Mouse (Mus musculus): Measurements from ENCODE around the gene Lsamp.

Gene Lsamp

DNA sequence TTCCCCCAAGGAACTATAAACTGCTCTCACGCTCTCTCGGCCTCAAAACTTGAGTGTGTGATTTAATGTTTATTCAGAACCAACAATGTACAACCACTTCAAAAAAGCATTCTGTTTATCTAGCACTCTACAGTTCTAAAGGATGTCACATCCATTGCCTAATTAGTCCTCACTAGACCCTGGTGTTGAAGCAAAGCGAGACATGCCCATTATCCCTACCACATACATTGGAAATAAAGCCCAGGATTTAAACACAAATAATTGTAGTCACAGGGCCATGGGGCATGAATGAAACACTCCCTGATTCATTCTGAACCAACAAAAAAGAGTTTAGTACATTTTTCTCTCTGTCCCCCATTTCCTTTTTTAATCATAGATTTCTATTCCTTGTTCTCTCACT, 1567.0 kb downstream of the Lsamp start:
- no peak for DNase-seq (ENCODE audit: low spot score)

DNA sequence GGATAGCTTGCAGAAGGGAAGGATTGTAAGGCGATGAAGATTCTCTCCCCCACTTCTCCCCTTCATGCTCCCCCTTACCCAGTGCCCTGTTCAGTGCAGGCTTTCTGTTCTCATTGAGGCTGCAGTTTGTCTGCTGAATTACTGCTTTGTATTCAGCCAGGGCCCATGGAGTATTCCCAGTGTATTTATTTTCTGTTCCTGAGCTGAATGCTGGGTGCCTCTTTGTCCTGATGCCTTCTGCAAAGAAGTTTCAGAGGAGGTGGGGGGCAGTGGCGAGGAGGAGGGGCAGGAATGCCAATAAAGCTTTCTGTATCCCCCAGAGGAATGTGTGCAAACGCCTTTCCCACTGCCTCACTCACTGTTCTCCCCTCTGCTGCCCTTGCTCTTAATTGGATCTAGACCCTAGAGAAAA, 1567.7 kb downstream of the Lsamp start:
- peak; percentile 70 for DNase-seq (ENCODE audit: low spot score)

DNA sequence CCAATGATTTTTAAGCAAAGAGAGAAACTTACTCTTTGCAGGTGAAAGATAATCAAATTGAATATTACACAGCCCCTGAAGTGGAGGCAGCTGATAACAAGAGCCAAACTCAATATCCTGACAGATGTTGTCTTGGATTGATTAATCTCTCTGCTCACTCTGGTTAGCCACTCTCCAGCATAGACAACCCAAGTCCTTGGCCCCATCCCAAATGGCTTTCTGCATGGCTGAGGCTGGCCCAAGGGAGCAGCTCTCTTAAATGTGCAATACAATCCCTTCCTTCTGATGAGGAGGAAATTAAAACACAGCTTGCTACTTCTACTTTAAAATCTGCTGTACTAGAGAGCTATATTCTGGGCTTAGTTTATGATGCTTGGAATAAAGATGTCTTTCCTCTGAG, 1572.9 kb downstream of the Lsamp start:
- DNase-seq (ENCODE audit: low spot score) = no peak

DNA sequence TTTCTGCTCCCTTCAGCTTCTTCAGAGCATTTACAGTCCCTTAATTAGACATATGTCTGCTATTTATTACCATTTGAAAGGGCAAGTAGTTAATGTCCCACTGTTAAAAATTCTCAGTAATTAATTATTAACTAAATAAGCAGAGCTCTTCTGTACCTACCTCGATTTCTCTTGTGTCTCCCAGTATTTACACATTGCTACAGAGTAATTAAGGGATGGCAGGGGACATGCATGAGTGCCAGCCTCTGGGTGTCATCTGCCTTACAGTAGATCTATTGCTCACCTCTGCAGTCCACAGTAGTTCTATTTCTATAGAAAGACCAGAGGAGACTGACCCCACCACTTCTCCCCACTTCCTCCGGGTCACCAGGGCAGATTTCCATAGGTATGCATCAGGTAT, 1581.1 kb downstream of the Lsamp start:
- no peak for DNase-seq (ENCODE audit: low spot score)

DNA sequence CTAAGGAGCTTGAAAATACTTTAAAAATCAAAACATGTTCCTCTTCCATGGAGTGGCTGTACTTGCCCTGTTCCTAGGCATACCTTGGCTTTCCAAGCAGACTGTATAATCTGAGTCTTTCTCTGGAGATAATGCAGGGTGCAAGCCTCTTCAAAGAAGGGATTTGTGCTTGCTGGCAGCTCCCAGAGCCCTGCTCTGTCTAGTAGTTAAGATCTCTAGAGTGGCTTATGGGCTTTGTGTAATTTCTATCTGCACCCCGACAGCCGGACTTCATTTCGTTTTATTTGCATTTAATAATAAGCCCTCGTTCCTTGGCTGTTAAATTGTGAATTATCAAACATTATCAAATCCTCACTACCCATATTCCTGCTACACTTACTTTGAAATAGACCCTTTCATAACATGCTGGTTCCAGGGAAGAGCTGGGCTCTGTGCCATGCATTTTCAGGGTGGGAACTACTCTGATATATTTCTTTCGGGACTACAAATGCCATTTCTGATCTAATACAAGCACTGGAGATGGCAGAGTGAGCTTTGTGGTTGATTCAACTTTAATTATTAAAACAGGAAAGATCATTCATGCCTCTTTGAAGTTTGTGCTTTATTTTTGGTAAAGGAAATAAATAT, 1604.6 kb downstream of the Lsamp start:
- no peak for DNase-seq (ENCODE audit: low spot score)

DNA sequence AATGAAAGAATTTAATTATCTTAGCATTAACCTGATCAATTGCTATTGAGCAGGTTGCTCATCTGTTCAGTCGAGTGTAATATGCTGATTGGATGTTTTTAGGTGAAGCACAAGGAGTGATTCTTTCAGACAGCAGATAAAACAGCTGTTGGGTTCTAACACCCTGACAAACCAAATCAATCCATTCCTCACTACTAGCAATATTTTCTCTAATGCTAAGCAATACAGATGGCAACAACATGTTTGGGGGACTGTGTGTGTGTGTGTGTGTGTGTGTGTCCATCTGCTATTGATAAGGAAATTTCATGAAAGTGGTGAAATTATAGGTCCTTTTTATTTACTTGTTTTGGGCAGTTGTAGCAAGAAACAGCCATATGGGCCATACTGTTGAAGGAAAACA, 1628.1 kb downstream of the Lsamp start:
- DNase-seq (ENCODE audit: low spot score) = no peak

DNA sequence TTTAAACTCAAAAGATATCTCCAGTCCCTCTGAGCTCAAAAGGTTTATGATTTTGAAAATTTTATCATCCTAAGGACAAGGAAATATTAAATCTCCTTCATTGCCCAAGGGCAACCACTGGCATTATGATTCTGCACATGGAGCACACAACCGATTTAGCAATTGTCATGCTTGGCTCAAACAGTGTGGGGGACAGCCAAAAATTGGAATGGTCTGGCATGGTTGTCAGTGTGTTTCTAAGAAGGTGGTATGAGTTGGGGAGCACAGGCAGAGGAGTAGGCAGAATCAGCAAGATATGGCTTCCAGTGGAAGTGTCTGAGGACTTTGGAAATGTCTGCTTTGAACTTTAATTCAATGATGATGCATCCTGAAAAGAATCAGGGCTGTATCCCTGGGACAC, 1639.7 kb downstream of the Lsamp start:
- no peak for DNase-seq (ENCODE audit: low spot score)

DNA sequence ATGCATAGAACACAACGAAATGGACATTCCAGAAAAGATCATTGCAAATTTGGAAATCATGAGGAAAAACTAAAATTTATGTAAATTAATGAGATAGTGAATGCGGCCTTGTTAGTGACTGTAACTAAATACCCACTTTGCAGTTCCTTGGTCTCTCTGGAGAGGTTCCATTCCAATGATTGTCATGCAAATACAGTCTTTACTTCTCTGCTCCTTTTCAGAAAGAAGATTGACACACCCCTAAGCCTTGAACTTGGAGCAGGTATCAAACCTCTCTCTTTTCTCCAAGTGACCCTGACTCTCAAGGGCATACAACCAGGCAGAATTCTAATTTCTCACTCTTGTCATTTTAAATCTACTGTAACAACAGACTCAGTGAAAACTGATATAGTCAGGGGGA, 1649.7 kb downstream of the Lsamp start:
- no peak for DNase-seq (ENCODE audit: low spot score)

DNA sequence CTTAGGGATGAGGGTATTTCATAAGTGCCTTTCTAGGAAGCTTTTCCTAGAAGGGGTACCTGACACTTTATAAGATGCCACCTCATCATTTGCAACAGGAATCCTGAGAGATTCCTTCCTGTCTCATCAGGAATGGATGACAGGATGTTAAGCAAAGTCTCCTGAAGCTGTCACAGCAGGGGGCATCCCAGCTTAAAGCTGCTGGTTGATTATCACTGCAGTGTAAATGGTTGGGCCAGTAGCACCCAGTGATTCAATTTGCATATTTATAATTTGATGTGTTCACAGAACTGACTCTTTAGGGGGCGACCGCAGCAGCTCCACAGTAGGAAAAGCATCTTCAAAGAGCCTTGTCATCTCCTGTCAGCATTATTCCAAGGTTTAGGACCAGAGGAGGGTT, 1656.7 kb downstream of the Lsamp start:
- no peak for DNase-seq (ENCODE audit: low spot score)

DNA sequence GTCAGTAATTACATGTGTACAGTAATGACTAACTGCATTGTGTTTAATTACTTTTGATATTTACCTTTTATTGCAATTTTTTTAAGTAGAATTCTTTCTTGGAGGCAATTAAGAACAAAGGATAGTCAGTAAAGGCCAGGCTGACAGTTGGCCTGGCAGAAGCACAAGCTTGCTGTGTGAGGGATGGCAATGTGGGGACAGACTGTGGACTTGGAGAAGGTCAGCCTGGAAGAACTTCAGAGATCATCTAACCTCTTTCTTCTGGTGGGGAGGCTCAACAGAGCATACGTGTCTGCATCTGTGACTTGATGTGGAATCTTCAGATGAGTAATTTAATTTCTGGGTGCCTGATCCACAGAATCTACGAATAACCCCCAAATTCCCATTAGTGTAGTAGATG, 1669.1 kb downstream of the Lsamp start:
- no peak for DNase-seq (ENCODE audit: low spot score)

DNA sequence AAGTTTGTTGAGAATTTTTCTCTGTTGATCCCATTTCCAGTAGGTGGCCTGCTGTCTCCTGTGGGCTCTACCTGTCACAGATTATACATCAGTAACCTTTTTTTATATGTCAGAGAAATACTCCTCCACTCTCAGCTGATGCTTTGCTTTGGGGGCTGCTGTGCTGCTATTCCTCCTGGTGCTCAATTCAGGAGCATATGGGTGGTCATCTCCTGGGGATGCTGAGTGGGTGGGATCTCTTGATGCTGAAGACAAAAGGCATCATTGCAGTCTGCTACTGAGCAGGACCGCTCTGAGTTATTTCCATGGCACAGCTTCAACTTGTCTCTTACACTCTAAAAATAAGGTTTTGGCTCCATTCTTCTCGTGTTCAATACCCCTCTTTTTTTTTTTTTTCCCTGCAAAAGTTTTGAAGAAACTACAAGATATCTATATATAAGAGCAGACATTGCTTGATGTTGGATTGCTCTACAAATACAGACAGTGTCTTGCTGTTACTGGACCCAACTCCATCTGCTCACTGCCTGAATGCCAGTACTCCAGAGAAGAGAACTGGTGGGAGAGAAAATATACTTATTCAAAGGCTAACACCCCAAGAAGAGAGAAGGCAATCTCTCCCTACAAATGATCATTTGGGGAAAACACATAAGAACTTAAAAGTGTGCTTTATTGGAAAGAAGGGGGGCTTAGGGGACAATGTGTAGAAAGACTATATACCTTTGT, 1690.3 kb downstream of the Lsamp start:
- no peak for DNase-seq (ENCODE audit: low spot score)

DNA sequence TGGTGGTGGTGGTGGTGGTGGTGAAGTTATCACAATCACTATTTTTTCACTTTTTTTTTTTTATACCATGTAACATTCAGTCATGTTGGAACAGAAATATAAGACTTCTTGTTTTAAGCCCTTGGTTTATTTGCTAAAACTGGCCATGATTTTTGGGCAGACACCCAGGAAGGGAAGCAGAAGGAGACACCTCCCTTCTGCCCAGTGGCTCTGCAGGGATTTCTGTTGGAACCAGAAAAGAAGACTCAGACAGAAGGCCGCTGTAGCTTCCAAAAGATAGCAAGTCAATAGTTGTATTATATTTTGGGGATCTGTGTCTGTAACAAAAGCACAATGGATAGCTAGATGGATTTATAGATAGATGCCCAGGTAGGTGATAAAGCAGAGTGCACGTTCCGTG, 1691.6 kb downstream of the Lsamp start:
- DNase-seq (ENCODE audit: low spot score) = no peak

DNA sequence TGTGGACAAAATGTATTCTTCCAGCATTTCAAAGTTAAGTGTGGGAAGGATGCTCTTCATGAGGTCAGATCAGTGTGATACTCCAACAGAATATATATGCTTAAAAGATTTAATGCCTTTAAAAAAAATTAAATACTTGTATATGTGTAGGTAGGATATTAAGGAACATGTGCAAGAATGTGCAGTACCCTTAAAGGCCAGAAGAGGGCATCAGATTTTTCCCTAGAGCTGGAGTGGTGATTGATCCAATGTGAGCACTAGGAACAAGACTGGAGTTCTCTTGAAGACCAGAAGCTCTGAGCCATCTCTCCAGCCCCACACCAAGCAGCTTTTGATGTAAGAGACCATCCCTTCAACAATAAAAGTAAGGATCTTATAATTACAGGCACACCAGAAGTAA, 1708.3 kb downstream of the Lsamp start:
- peak; percentile 40 for DNase-seq (ENCODE audit: low spot score)

DNA sequence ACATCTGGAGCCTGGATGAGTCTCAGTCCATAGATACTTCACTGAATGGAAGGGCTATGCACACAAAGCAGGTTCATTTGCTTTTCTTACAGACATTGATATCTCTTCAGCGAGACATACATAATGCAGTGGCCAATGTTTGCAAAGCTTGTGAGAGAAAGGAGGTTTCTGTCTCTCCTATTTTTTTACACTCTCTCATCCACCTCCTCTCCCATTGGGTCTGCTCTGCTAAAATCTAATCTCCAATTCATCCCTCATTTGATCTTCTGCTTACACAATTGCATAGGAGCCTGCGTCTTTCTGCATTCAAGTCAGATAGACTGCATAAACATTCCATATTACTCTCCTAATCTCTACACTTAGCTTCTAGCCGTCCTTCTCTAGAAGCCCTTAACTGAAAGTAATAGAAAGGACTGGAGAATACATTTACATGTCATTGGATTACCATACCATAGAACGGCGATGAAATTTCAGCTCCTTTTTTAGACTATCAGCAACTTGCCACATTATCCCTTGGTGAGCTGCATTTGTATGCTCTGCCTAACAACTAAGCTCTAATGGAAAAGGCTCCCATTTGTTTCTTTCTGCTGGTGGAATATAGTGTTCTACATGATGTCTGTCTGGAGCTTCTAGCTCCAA, 1717.7 kb downstream of the Lsamp start:
- no peak for DNase-seq (ENCODE audit: low spot score)

DNA sequence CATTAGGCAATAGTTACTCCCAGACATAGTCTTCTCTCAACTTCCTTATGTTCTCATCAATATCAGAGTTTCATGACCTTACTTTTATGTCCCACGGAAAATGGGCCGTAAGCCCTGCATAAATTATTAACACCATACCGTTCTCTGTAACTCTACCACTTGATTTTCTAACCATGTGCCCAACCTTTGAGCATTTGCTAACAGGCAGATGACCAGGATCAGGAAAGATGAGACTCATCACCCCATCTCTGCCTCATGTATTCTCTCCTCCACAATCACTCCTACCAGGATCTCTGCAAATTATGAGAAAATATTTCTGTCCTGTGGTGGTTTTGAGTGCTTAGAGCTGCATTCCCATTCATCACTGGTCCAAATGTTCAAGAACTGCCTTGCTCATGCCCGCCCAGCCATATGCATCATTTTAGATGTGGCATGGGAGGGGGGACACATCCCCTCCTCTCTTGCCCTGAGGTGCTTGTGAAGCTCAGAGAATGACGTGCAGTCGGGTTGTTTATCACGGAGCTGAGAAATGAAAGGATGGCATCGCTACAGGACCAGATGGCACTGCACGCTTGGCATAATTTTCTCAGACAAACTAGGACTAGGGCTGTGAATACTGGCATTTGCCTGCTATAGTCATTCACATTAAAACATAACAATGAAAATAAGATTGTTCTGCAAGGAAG, 1744.9 kb downstream of the Lsamp start:
- no peak for DNase-seq (ENCODE audit: low spot score)

DNA sequence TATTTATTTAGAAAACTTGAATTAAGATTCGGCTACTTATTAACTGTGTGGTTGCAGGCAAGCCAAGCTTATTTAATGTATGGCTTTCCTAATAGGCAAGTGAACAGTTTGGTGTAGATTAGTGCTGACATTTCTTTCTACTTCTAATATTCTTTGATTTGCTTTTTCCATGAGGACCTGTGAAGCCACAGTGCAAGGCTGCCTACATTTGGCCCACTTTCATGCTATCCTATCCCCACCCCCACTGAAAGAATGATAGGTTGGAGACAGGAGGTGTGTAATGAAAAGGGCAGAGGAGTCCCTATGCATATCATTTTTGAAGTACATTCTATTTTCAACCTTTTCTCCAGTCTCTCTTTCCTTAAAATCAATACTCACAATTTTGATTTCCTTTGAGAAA, 1745.8 kb downstream of the Lsamp start:
- no peak for DNase-seq (ENCODE audit: low spot score)

DNA sequence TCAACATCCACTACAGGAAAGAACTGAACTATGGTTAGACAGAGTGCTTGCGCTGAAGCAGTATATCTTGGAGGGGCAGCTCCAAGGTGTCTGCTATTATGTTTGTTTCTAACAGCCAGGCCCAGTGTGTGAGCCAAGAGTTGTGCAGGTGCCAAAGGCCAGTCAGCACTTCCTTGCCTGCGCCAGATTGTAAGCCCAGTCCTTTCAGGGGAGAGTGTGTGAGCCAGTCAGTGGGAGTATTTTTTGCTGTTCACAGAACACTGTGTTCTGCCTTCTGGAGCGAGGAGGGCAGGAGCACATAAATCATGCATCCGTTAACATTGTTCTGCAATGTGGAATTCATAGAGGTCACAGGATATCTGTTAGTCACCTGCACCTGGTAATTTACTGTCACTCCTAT, 1760.9 kb downstream of the Lsamp start:
- no peak for DNase-seq (ENCODE audit: low spot score)

DNA sequence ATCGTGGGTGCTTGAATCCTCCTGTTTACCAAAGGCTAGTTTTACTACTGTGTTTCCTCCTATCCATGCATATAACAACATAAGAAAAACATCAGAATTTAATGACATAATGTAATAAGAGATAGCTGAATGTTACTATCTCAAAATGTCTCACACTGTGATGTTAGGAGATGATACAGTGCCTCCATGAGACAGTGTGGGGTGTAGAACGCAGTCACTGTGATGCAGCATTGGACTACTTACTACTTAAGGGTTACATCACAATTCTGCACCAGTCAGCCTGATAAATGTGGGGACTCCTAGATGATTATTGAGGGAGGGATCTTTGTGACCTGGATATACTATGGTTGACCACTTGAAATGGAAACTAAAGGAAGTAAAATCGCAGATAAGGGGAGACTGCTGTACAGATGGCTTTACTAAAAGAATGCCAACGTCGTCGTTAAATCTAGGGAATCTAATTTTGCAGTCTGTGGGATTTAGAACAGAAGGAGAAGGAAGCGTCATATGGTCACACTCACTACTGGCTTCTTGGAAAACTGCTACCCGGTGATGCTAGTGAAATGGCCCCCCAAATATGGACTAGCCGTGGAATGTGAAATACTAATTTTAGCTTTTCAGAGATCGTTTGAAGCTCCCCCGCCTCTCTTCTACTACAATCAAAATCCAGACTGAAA, 1762.2 kb downstream of the Lsamp start:
- no peak for DNase-seq (ENCODE audit: low spot score)

DNA sequence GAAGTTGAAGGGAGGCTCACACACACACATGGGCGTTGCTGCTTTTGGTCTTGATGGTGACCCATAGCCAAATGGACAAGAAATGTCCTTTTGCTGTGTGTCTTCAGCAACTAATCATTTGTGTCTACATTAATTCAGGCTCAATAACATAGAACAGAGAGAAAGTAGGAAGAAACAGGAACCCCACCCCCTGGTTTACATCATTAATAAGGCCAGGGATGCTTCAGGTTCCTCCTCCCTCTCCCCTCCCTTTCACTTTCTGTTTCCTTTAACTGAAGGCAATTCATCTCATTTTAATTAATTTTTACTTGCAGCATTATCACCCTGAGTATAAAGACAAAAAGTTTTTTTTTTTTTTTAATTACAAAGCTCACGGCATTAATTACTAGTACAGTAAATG, 1763.7 kb downstream of the Lsamp start:
- no peak for DNase-seq (ENCODE audit: low spot score)

DNA sequence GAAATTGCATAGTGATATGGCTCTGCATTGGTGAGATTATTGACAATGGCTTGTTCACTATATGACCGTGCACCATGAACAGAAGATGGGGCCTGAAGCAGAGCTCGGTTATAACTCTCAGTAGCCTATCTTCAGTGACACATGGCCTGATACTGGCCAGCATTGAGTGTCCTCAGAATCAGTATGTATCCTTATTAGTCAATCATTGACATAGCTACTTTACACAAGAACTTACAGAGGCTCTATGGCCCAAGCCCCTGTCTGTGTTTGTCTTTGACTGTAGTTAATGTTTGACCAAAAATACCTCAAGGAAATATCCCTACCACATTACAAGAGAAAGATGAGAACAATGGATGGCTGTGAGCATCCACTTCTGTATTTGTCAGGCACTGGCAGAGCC, 1764.6 kb downstream of the Lsamp start:
- no peak for DNase-seq (ENCODE audit: low spot score)

DNA sequence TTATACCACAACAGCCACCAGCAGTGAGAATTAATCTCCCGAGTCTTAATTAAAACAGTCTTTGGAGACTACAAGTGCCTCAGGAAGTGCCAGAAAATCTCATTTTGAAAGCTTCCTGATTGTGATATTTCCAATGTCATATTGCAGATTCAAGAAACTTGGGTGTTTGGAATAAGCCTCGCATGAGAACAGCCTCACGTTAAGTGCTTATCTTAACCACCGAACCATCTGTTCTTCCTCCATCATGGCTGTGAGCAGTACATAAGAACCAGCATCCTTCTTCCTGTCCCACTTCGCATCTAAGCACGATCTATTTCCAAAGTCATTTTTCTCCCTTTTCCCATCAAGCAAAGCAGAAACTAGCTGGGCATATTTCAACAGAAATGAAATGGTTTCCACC, 1780.1 kb downstream of the Lsamp start:
- DNase-seq (ENCODE audit: low spot score) = no peak

DNA sequence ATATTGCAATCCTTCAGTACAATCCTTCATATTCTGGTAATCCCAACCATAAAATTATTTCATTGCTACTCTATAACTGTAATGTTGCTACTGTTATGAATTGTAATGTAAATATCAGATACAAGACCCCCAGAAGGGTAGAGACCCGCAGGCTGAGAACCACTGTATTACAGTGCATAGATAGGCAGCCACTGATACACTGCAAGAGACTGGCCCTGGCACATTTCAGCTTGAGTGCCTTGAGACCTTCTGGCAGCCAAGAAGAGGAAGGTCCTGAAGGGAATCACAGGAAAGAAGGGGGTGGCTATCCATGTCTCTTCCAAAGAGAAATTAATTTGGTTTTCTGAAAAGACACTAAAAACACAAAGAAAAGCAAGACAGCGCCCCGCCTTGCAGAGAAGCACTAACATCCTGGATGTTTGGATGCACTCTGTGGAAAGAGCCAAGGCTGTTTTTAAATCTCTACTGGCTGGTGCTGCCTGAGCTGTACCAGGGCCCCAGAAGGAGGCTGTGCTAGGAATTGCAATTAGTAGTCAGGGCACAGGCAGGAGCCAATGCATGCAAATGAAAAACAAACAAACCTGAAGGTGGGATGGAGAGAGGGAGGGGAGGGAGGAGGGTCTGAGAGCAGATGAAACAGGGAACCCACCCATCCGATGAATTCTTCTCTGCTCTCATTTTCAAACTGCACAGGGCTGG, 1787.4 kb downstream of the Lsamp start:
- DNase-seq (ENCODE audit: low spot score) = no peak
